Mouse (Mus musculus) hindbrain, embryonic 15.5 days (tissue): ENCODE measurements around the gene Fam47e. TPM values are rescaled to one million over a fixed set of nuclear protein-coding genes. Genes with fewer than 3 reads are reported as not detected.

Experiments used
- ATAC-seq: fragments of 200-750 bp; cut with Nextera tagmentation; 2 replicates; pipeline ENCODE4 v1.8.0; 2017; ENCODE audit warnings: low read depth, moderate number of reproducible peaks, moderate TSS enrichment; ENCODE audit not compliant: low FRiP score
- H3K27ac ChIP-seq: fragments of 300-500 bp; sonication (generic); replicated peaks from 2 replicates; pipeline ENCODE4 v1.5.1; 2015; ENCODE audit warnings: mild to moderate bottlenecking, inconsistent platforms
- H3K27me3 ChIP-seq: fragments of 300-500 bp; sonication (generic); 2 replicates; pipeline ENCODE4 v1.6.1; 2015; ENCODE audit warnings: control low read depth, inconsistent platforms
- H3K36me3 ChIP-seq: fragments of 300-500 bp; sonication (generic); 2 replicates; pipeline ENCODE4 v1.6.1; 2015; ENCODE audit warnings: control low read depth, inconsistent platforms
- H3K4me1 ChIP-seq: fragments of 300-500 bp; sonication (generic); replicated peaks from 2 replicates; pipeline ENCODE4 v1.6.1; 2015; ENCODE audit warnings: control low read depth, inconsistent platforms
- H3K4me2 ChIP-seq: fragments of 300-500 bp; sonication (generic); 2 replicates; pipeline ENCODE4 v1.6.1; 2015; ENCODE audit warnings: moderate library complexity, mild to moderate bottlenecking, inconsistent platforms
- H3K4me3 ChIP-seq: fragments of 300-500 bp; sonication (generic); 2 replicates; pipeline ENCODE4 v1.5.1; 2015; ENCODE audit warnings: mild to moderate bottlenecking, inconsistent platforms
- H3K9ac ChIP-seq: fragments of 300-500 bp; sonication (generic); 2 replicates; pipeline ENCODE4 v1.6.1; 2015; ENCODE audit warnings: inconsistent platforms
- H3K9me3 ChIP-seq: fragments of 300-500 bp; sonication (generic); 2 replicates; pipeline ENCODE4 v1.6.1; 2016; ENCODE audit warnings: control low read depth, inconsistent platforms
- WGBS: fragments of 180-500 bp; shearing (Covaris S2); methylation state at CpG from one replicate; pipeline ENCODE4 v1.1.7; 2015; 5-methylcytosine and 5-hydroxymethylcytosine counted together
- polyA plus RNA-seq: library from polyadenylated mRNA; unstranded; fragments of >200 nt; fragmentation: Nextera tagmentation; extraction: Ambion mirVana; gene quantifications from 2 replicates; pipeline ENCODE4 v1.2.1, GENCODE M21; 2015

Fam47e gene
- polyA plus RNA-seq, 1 experiment from 2014 or later: 1.7 TPM

GRCm38 (mm10) chr5:92604452-92605247, 49.8 kb downstream of the Fam47e start:
- no peak overlapping the region for H3K9ac ChIP-seq
- no peaks in the 10 kb centered on the region for H3K9me3 ChIP-seq
- H3K4me3 ChIP-seq: no peak overlapping the region
- no peak overlapping the region for H3K4me2 ChIP-seq
- 0 out of 2 replicates have a peak, but pooled peaks cover 4% of the 10 kb centered on the region for H3K27me3 ChIP-seq
- H3K4me1 ChIP-seq: peaks cover 7% of the 10 kb centered on the region
- peak; percentile 50; the same call in 1 of the 2 replicates for ATAC-seq
- H3K27ac ChIP-seq: no peak overlapping the region
- H3K36me3 ChIP-seq: no peaks in the 10 kb centered on the region
- WGBS: 59% methylated on average over 10 of the region's 10 CpGs

DNA sequence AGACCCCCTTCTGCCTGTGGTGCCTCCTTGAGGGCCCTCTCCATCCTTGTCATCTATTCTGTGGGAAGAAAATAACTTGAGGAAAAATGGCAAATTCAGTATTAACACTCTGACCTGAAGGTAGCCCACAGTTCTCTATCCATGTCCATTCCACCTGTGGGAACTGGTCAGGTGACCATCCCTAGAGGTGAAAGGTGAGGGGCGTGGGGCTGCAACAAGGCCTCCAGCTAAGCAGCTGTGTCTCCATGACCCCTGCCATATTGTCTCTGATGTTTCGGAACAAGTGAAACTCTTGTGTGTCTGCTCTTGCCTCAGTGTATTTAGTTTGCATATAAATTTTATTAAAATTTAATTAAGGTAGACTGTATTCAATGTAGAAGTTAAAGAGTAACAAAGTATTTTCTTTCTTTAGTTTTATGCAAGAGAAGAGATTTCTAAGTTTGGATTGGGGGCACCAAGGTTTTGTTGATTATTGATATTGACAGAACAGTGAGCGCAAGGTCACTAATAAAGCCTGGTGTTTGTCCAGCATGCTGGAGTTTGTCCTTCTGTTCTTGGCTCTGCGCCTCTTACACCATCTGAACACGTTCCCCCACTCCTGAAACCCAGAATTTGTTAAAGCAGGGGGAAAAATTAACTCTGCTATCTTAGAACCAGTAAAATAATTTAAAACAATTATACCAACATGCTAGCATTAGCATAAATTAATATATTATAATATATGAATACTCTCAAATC, 52.8 kb downstream of the Fam47e start:
- H3K27ac ChIP-seq: no peak overlapping the region
- no peak overlapping the region for H3K4me3 ChIP-seq
- H3K27me3 ChIP-seq: no peaks in the 10 kb centered on the region
- no peaks in the 10 kb centered on the region for H3K9me3 ChIP-seq
- no peaks in the 10 kb centered on the region for H3K36me3 ChIP-seq
- no peak overlapping the region for H3K9ac ChIP-seq
- no peak for ATAC-seq
- no peak overlapping the region for H3K4me2 ChIP-seq
- H3K4me1 ChIP-seq: peaks cover 7% of the 10 kb centered on the region
- WGBS: 91% methylated on average over 5 of the region's 5 CpGs

DNA sequence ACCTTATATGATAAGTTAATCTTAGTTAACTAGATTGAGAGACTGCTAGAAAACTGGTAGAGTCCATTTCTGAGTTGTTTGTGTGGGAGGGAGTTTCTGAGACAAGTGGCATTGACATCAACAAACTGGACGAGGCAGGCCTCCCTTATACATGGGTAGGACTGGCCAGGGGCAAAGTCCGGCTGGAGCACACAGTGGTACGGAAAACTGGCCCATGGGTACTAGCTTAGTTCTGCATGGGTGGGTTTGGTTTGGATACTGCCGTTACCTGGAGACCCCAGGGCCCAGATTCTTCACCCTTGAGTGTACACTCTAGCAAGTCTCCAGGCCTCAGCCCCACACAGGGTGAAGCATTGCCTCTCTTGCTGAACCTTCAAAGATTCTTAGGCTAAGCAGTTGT, 57.9 kb downstream of the Fam47e start:
- Histone ChIP-seq H3K9ac (no peak overlapping the region), H3K4me1 (no peaks in the 10 kb centered on the region), H3K4me3 (no peak overlapping the region), H3K4me2 (no peak overlapping the region), H3K27me3 (no peaks in the 10 kb centered on the region), H3K9me3 (no peaks in the 10 kb centered on the region), H3K36me3 (no peaks in the 10 kb centered on the region), H3K27ac (no peak overlapping the region)
- no peak for ATAC-seq
- 93% methylated on average over 4 of the region's 4 CpGs for WGBS

DNA sequence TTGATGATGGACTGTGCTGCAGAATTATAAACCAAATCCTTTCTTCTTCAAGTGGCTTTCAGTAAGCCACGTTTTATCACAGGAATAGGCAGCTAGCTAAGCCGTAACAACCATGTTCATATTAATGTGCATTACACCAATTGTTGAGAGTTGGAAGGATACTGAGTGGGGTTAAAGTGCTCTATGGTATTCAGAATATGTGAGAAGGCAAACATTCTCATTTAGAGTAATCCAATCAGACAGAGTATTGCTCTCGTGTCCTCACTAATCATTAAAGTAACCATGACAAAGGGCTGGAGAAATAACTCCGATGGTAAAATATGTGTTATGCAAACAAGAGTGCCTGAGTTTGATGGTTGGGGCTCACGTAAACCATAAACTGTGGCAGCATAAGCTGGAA, 67.0 kb downstream of the Fam47e start:
- Histone ChIP-seq H3K9ac (no peak overlapping the region), H3K27ac (no peak overlapping the region), H3K27me3 (no peaks in the 10 kb centered on the region), H3K4me1 (no peaks in the 10 kb centered on the region), H3K4me2 (no peak overlapping the region), H3K4me3 (no peak overlapping the region), H3K36me3 (no peaks in the 10 kb centered on the region), H3K9me3 (0 out of 2 replicates have a peak, but pooled peaks cover 3% of the 10 kb centered on the region)
- 89% methylated on average over 5 of the region's 5 CpGs for WGBS
- ATAC-seq: no peak

DNA sequence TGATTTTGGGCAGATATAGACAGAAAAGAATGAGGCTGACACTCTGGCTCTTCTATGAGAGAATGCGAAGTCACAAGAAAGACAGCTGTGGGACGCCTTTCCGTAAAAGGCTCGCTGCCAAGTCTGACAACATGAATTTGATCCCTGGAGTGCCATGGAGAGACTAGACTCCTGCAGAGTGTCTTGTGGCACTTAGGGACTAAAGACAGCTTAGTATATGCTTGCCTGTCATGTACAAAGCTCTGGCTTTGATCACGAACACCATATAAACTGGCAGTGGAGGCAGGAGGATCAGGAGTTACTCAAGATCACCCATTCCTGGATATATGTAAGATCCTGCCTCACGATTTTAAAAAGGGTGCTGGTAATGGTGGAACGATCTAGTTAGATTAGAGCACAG, 73.0 kb downstream of the Fam47e start:
- H3K36me3 ChIP-seq: no peaks in the 10 kb centered on the region
- H3K4me2 ChIP-seq: no peak overlapping the region
- ATAC-seq: no peak
- 0 out of 2 replicates have a peak, but pooled peaks cover 3% of the 10 kb centered on the region for H3K9me3 ChIP-seq
- H3K4me1 ChIP-seq: no peaks in the 10 kb centered on the region
- no peak overlapping the region for H3K27ac ChIP-seq
- no peaks in the 10 kb centered on the region for H3K27me3 ChIP-seq
- H3K4me3 ChIP-seq: no peak overlapping the region
- 78% methylated on average over 7 of the region's 7 CpGs for WGBS
- no peak overlapping the region for H3K9ac ChIP-seq

DNA sequence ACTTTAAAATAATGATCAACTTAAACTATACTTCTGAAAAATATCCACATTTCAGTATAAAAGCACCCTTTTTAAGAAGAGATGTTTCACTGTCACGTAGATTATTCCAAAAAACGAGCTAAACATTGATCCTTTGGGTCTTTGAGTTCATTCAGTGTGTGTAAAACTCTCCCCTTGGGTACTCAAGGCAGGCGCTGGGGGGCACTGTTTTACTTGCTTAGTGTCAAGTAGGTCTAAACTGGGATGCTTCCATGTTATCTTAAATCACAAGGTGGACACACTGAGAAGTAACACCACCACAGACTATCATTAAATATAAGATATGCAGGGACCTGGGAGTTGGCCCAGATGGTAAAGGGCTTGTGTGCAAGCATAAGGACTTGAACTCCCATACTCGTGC, 78.7 kb downstream of the Fam47e start:
- ATAC-seq: no peak
- Histone ChIP-seq H3K9me3 (no peaks in the 10 kb centered on the region), H3K4me1 (no peaks in the 10 kb centered on the region), H3K36me3 (no peaks in the 10 kb centered on the region), H3K9ac (no peak overlapping the region), H3K27ac (no peak overlapping the region), H3K4me3 (no peak overlapping the region), H3K27me3 (no peaks in the 10 kb centered on the region), H3K4me2 (no peak overlapping the region)
- 65% methylated on average over 4 of the region's 4 CpGs for WGBS

DNA sequence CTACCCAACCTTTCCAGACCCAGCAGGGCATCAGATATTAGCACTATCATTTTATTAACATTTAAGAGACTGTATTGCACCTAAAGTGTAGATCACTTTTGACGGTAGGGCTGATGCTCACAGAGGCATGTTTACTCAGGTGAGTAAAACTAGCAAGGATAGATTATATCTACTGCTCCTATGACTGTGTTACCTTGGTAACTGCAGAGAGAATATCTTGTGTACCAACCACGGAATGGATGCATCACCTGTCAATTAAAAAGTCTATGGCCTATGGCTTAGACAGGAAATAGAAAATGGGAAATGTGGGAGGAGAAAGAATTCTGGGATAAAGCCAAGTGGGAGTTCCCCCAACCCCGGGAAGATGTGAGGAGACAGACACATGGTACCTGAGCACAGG, 80.0 kb downstream of the Fam47e start:
- ATAC-seq: no peak

GRCm38 (mm10) chr5:92635891-92636290, 81.0 kb downstream of the Fam47e start:
- Histone ChIP-seq H3K27me3 (no peaks in the 10 kb centered on the region), H3K9ac (no peak overlapping the region), H3K36me3 (no peaks in the 10 kb centered on the region), H3K4me1 (no peaks in the 10 kb centered on the region), H3K4me2 (no peak overlapping the region), H3K4me3 (no peak overlapping the region), H3K9me3 (no peaks in the 10 kb centered on the region), H3K27ac (no peak overlapping the region)
- ATAC-seq: no peak
- WGBS: 85% methylated on average over 5 of the region's 5 CpGs

More for the DNA sequence above, 80.0 kb downstream of the Fam47e start:
- 68% methylated on average over 3 of the region's 3 CpGs for whole genome bisulfite sequencing
- Histone ChIP-seq H3K4me1 (no peaks in the 10 kb centered on the region), H3K4me2 (no peak overlapping the region), H3K27me3 (no peaks in the 10 kb centered on the region), H3K27ac (no peak overlapping the region), H3K36me3 (no peaks in the 10 kb centered on the region), H3K4me3 (no peak overlapping the region), H3K9me3 (no peaks in the 10 kb centered on the region), H3K9ac (no peak overlapping the region)

GRCm38 (mm10) chr5:92640861-92641260, 86.0 kb downstream of the Fam47e start:
- Histone ChIP-seq H3K27me3 (no peaks in the 10 kb centered on the region), H3K9me3 (no peaks in the 10 kb centered on the region), H3K27ac (no peak overlapping the region), H3K36me3 (no peaks in the 10 kb centered on the region), H3K4me1 (no peaks in the 10 kb centered on the region), H3K4me3 (no peak overlapping the region), H3K9ac (no peak overlapping the region), H3K4me2 (no peak overlapping the region)
- 88% methylated on average over 3 of the region's 3 CpGs for WGBS
- ATAC-seq: no peak

Other genes starting within 250 kb of the Fam47e start
- 27.5 and 31.4 TPM in 2 replicates for gene Sdad1, start 244.6 kb upstream of the Fam47e start, polyA plus RNA-seq
- not detected in 2 replicates for gene Cxcl9, start 227.0 kb upstream of the Fam47e start, polyA plus RNA-seq
- 6.1 and 6.9 TPM in 2 replicates for gene Art3, start 223.2 kb upstream of the Fam47e start, polyA plus RNA-seq
- gene Cxcl10, start 206.2 kb upstream of the Fam47e start, polyA plus RNA-seq: 0.36 and 0.58 TPM in 2 replicates
- gene Nup54, start 119.8 kb upstream of the Fam47e start, polyA plus RNA-seq: 47.3 and 50.5 TPM in 2 replicates
- 20.3 and 21.4 TPM in 2 replicates for gene Scarb2, start 48.2 kb upstream of the Fam47e start, polyA plus RNA-seq
- gene Stbd1, start 48.0 kb downstream of the Fam47e start, polyA plus RNA-seq: 10.6 and 11.9 TPM in 2 replicates
- 0.31 and 0.69 TPM in 2 replicates for gene Ccdc158, start 120.2 kb downstream of the Fam47e start, polyA plus RNA-seq
- 1.7 and 2.2 TPM in 2 replicates for gene Shroom3, start 128.4 kb downstream of the Fam47e start, polyA plus RNA-seq